Mouse (Mus musculus): ENCODE measurements around the gene Coa7.

DNA sequence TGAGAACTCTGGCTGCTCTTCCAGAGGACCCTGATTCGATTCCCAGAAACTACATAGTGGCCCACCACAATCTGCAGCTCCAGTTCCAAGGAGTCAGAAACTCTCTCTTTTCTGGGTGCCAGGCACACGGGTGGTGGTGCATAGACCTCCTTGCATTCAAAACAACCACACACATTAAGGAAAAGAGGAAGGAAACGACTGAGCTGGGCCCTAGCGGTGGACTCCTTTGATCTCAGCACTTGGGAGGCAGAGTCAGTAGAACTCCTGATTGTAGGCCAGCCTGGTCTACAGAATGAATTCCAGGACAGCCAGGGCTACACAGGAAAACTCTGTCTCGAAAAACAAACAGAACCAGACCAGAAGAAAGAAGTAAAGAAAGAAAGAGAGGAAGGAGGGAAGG is 4.4 kb upstream of the Coa7 start:
- TF ChIP-seq POLR2A (IDR thresholded peaks at IDR 0.05; ENCODE audit: control insufficient read depth, extremely low read depth, insufficient read depth, low read length, poor library complexity) (no peak), CTCF (IDR thresholded peaks at IDR 0.05; ENCODE audit: borderline replicate concordance, control insufficient read depth, extremely low read depth, insufficient read depth, low read length, poor library complexity) (no peak)

All from thymus, adult 2 months (tissue).